Comparison of ENCODE assay signal across 9 mouse cellular contexts in the genomic region with DNA sequence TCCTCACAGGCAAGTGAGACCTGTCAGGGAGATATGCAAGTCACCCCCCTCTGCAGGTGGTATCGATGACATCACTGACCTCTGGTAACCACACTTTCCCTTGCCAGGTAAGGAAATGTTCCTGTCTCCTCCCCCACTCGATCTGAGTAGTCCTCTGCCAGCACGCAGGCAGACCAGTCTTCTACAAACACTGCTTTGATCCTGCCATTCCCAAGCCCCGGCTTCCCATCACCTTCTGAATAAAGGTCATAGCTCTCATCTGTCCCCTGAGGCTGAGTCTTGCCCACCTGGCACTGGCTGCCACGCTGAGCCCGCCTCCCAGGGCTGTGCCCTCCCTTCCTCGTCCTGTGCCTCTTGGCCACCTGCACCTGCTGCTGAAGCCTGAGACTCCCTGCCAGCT. TPM values are rescaled to one million over a fixed set of nuclear protein-coding genes. Genes with fewer than 3 reads are reported as not detected.
DNase-seq lines count a peak whose midpoint lies in the region; ATAC-seq and TF ChIP-seq lines count a peak whose summit lies in the region.
"Had no signal": no experiment of that assay in that cellular context is flagged by ENCODE, and none has a peak within 500 bp of the region (broad histone marks: within the 10 kb centered on the region; RNA-seq: fewer than 3 reads in every experiment).

No protein-coding gene starts in this region.

- H3K27me3 ChIP-seq in lung, embryonic 14.5 days (ENCODE audit: insufficient read depth, low read length), result no peaks in the 10 kb centered on the region

- H3K9me3 ChIP-seq in lung, embryonic 14.5 days (ENCODE audit: low read depth, low read length), result no peaks in the 10 kb centered on the region

- no peaks in the 10 kb centered on the region for H3K36me3 ChIP-seq in lung, embryonic 14.5 days (ENCODE audit: insufficient read depth)

- peak; percentile 69 for ATAC-seq in lung, embryonic 14.5 days (ENCODE audit: insufficient read depth)

- peaks cover 10% of the 10 kb centered on the region; the same call in 1 of the 2 replicates for H3K4me1 ChIP-seq in lung, embryonic 14.5 days (ENCODE audit: insufficient read depth)

- WGBS in lung, embryonic 14.5 days, result 11% methylated on average over 7 of the region's 7 CpGs

- no peak for TF ChIP-seq CTCF in lung, embryonic 14.5 days (IDR thresholded peaks at IDR 0.05; ENCODE audit: low read depth)

- H3K4me2 ChIP-seq in lung, embryonic 14.5 days, result peak overlapping the region; percentile 10; the same call in 1 of the 2 replicates

- intact Hi-C loops in gastrocnemius, postnatal 14 days (cut with DNase I; ENCODE audit: low total_unique reads), result no loop called here

- DNase-seq in gastrocnemius, postnatal 14 days, result peak; percentile 44
- no peak for DNase-seq in gastrocnemius, adult 8-10 months (ENCODE audit: low spot score in 2 of 2)
- DNase-seq in urinary bladder, postnatal 14 days (ENCODE audit: low spot score), result peak; percentile 64
- DNase-seq in urinary bladder, postnatal 25 days (ENCODE audit: low spot score), result no peak
- peak; percentile 56 for DNase-seq in lung, embryonic 14.5 days
- DNase-seq in cerebellum, adult 8-10 months, result no peak
- DNase-seq in retina, embryonic 14.5 days (ENCODE audit: low spot score), result no peak
- DNase-seq in right cerebral cortex, postnatal 25 days, result no peak
- DNase-seq: spleen, adult 18-20 months had no signal

- H3K9ac ChIP-seq in lung, embryonic 14.5 days, result no peak overlapping the region

- H3K4me3 ChIP-seq in lung, embryonic 14.5 days (ENCODE audit: low read depth, low read length), result no peak overlapping the region

- H3K27ac ChIP-seq in lung, embryonic 14.5 days (ENCODE audit: low read depth), result peak overlapping the region; percentile 85

RNA-seq across cellular contexts. Expression of gene Krt18, which starts 11.2 kb away (rescaled TPM):
- total RNA-seq in gastrocnemius, postnatal 14 days (2021), result 1 to 10 TPM in 1 of 2 experiments, under 1 TPM in 1; 0.42 to 1.6 TPM
- total RNA-seq in gastrocnemius, adult 8-10 months (2022), result 1 to 10 TPM in 1 of 4 experiments, under 1 TPM in 3; 0.29 to 2.0 (median 0.42) TPM
- 148 TPM in 2 replicates for polyA plus RNA-seq in lung, embryonic 14.5 days (2014; fragmentation: Nextera tagmentation; extraction: Ambion mirVana)

RNA-seq across cellular contexts. Expression of gene Krt8, which starts 12.5 kb away (rescaled TPM):
- under 1 TPM; 0.49 to 0.92 TPM for total RNA-seq in gastrocnemius, postnatal 14 days (2021)
- under 1 TPM in 1 of 4 experiments, not detected in 3; 0.32 TPM for total RNA-seq in gastrocnemius, adult 8-10 months (2022)
- 183 and 192 TPM in 2 replicates for polyA plus RNA-seq in lung, embryonic 14.5 days (2014; fragmentation: Nextera tagmentation; extraction: Ambion mirVana)

RNA-seq across cellular contexts. Expression of gene Eif4b, which starts 56.8 kb away (rescaled TPM):
- 100 to 1,000 TPM; 130 to 139 TPM for total RNA-seq in gastrocnemius, postnatal 14 days (2021)
- total RNA-seq in gastrocnemius, adult 8-10 months (2022), result 100 to 1,000 TPM; 227 to 269 (median 241) TPM
- 134 and 137 TPM in 2 replicates for polyA plus RNA-seq in lung, embryonic 14.5 days (2014; fragmentation: Nextera tagmentation; extraction: Ambion mirVana)

Comparison
In these comparisons a context has a peak if more than half of its experiments do, and no peak if none do; other contexts are left out.
1. DNase-seq: peak in gastrocnemius, postnatal 14 days (single experiment), urinary bladder, postnatal 14 days (single experiment) and lung, embryonic 14.5 days (single experiment); none in gastrocnemius, adult 8-10 months (0 of 2), urinary bladder, postnatal 25 days (single experiment), cerebellum, adult 8-10 months (single experiment), retina, embryonic 14.5 days (single experiment) and right cerebral cortex, postnatal 25 days (single experiment).